Mouse (Mus musculus) hindbrain, embryonic 11.5 days (tissue): ENCODE results near the gene Pcbp2. TPM values are rescaled to one million over a fixed set of nuclear protein-coding genes. Genes with fewer than 3 reads are reported as not detected.

Source experiments
- ATAC-seq: fragments of 200-750 bp; cut with Nextera tagmentation; 2 replicates; pipeline ENCODE4 v1.8.0; 2017; ENCODE audit warnings: mild to moderate bottlenecking, moderate TSS enrichment, moderate library complexity; ENCODE audit not compliant: low FRiP score
- DNase-seq: peaks from one replicate; pipeline ENCODE4 v3.0.0-alpha.2; 2015; ENCODE audit warnings: low spot score
- H3K27ac ChIP-seq: fragments of 300-500 bp; sonication (generic); 2 replicates; pipeline ENCODE4 v1.5.1; 2014; ENCODE audit warnings: mild to moderate bottlenecking, low read depth, low read length
- H3K27me3 ChIP-seq: fragments of 300-500 bp; sonication (generic); 2 replicates; pipeline ENCODE4 v1.6.1; 2014; ENCODE audit warnings: mild to moderate bottlenecking, low read length, moderate library complexity, mixed read lengths; ENCODE audit not compliant: control insufficient read depth, insufficient read depth
- H3K36me3 ChIP-seq: fragments of 300-500 bp; sonication (generic); 2 replicates; pipeline ENCODE4 v1.6.1; 2014; ENCODE audit warnings: mild to moderate bottlenecking, low read length, moderate library complexity, mixed read lengths; ENCODE audit not compliant: control insufficient read depth, insufficient read depth
- H3K4me1 ChIP-seq: fragments of 300-500 bp; sonication (generic); replicated peaks from 2 replicates; pipeline ENCODE4 v1.6.1; 2014; ENCODE audit warnings: low read length, mixed read lengths; ENCODE audit not compliant: control insufficient read depth, insufficient read depth
- H3K4me2 ChIP-seq: fragments of 300-500 bp; sonication (generic); replicated peaks from 2 replicates; pipeline ENCODE4 v1.6.1; 2014; ENCODE audit warnings: mild to moderate bottlenecking, low read depth, low read length
- H3K4me3 ChIP-seq: fragments of 300-500 bp; sonication (generic); 2 replicates; pipeline ENCODE4 v1.5.1; 2014; ENCODE audit warnings: low read depth, low read length
- H3K9ac ChIP-seq: fragments of 300-500 bp; sonication (generic); 2 replicates; pipeline ENCODE4 v1.6.1; 2014; ENCODE audit warnings: low read depth, low read length
- H3K9me3 ChIP-seq: fragments of 300-500 bp; sonication (generic); 2 replicates; pipeline ENCODE4 v1.6.1; 2016; ENCODE audit warnings: low read length; ENCODE audit not compliant: control insufficient read depth
- WGBS: fragments of 180-500 bp; shearing (Covaris S2); extraction: QIAGEN DNeasy Blood & Tissue Kit; methylation state at CpG from one replicate; pipeline ENCODE4 v1.1.7; 2014; 5-methylcytosine and 5-hydroxymethylcytosine counted together
- polyA plus RNA-seq: library from polyadenylated mRNA; unstranded; fragments of >200 nt; fragmentation: Nextera tagmentation; extraction: Ambion mirVana; gene quantifications from 2 replicates; pipeline ENCODE4 v1.2.1, GENCODE M21; 2014

Pcbp2 gene
- polyA plus RNA-seq, 1 experiment from 2014 or later: 273 TPM

- H3K9me3 ChIP-seq: no peaks in the 10 kb centered on the region
- no peak overlapping the region for H3K27ac ChIP-seq
- ATAC-seq (no peak), DNase-seq (no peak)
- no peaks in the 10 kb centered on the region for H3K27me3 ChIP-seq
- peaks cover 5% of the 10 kb centered on the region for H3K4me1 ChIP-seq
- H3K4me3 ChIP-seq: peak overlapping the region; percentile 60
- 85% methylated on average over 15 of the region's 17 CpGs for WGBS
- peak overlapping the region; percentile 91 for H3K9ac ChIP-seq
- H3K4me2 ChIP-seq: peak overlapping the region; percentile 82
- 0 out of 2 replicates have a peak, but pooled peaks cover 3% of the 10 kb centered on the region for H3K36me3 ChIP-seq
Observed at GRCm38 (mm10) chr15:102519211-102520141, 49.1 kb downstream of the Pcbp2 start.

GRCm38 (mm10) chr15:102520416-102520815 is 50.1 kb downstream of the Pcbp2 start:
- Histone ChIP-seq H3K9ac (no peak overlapping the region), H3K27me3 (no peaks in the 10 kb centered on the region), H3K4me1 (peaks cover 5% of the 10 kb centered on the region), H3K9me3 (no peaks in the 10 kb centered on the region), H3K4me2 (no peak overlapping the region), H3K4me3 (no peak overlapping the region), H3K36me3 (0 out of 2 replicates have a peak, but pooled peaks cover 3% of the 10 kb centered on the region), H3K27ac (no peak overlapping the region)
- 88% methylated on average over 4 of the region's 4 CpGs for WGBS
- DNase-seq (no peak), ATAC-seq (no peak)

- no peaks in the 10 kb centered on the region for H3K27me3 ChIP-seq
- no peak overlapping the region for H3K4me2 ChIP-seq
- H3K9ac ChIP-seq: no peak overlapping the region
- no peak for ATAC-seq
- WGBS: 78% methylated on average over 4 of the region's 4 CpGs
- no peaks in the 10 kb centered on the region for H3K9me3 ChIP-seq
- H3K4me3 ChIP-seq: no peak overlapping the region
- no peak overlapping the region for H3K27ac ChIP-seq
- peaks cover 2% of the 10 kb centered on the region; the same call in 1 of the 2 replicates for H3K4me1 ChIP-seq
- no peak for DNase-seq
- 0 out of 2 replicates have a peak, but pooled peaks cover 3% of the 10 kb centered on the region for H3K36me3 ChIP-seq
Observed at GRCm38 (mm10) chr15:102521480-102521879, 51.1 kb downstream of the Pcbp2 start.

GRCm38 (mm10) chr15:102524892-102525485 is 54.6 kb downstream of the Pcbp2 start, which contains the start of gene Npff:
Gene Npff, minus strand, starts transcription at chr15:102524942.
- H3K4me1 ChIP-seq: no peaks in the 10 kb centered on the region
- 0 out of 2 replicates have a peak, but pooled peaks cover 3% of the 10 kb centered on the region for H3K36me3 ChIP-seq
- H3K27me3 ChIP-seq: no peaks in the 10 kb centered on the region
- DNase-seq (peak; percentile 89), ATAC-seq (peak; percentile 49; the same call in 1 of the 2 replicates)
- no peak within 1 kb of the TSS for H3K9ac ChIP-seq
- no peak within 1 kb of the TSS for H3K27ac ChIP-seq
- WGBS: 6% methylated on average over 3 of the region's 3 CpGs
- no peaks in the 10 kb centered on the region for H3K9me3 ChIP-seq
- no peak within 1 kb of the TSS for H3K4me3 ChIP-seq
- H3K4me2 ChIP-seq: no peak within 1 kb of the TSS

GRCm38 (mm10) chr15:102526111-102527002 is 56.0 kb downstream of the Pcbp2 start:
- Histone ChIP-seq H3K9ac (no peak overlapping the region), H3K4me3 (no peak overlapping the region), H3K4me1 (no peaks in the 10 kb centered on the region), H3K36me3 (0 out of 2 replicates have a peak, but pooled peaks cover 3% of the 10 kb centered on the region), H3K4me2 (no peak overlapping the region), H3K9me3 (no peaks in the 10 kb centered on the region), H3K27ac (no peak overlapping the region), H3K27me3 (no peaks in the 10 kb centered on the region)
- ATAC-seq: no peak
- WGBS: 89% methylated on average over 6 of the region's 6 CpGs
- no peak for DNase-seq

GRCm38 (mm10) chr15:102527936-102528335 is 57.6 kb downstream of the Pcbp2 start:
- H3K4me3 ChIP-seq: no peak overlapping the region
- no peak overlapping the region for H3K4me2 ChIP-seq
- no peak for DNase-seq
- no peak overlapping the region for H3K27ac ChIP-seq
- 73% methylated on average over 3 of the region's 3 CpGs for WGBS
- no peaks in the 10 kb centered on the region for H3K4me1 ChIP-seq
- no peaks in the 10 kb centered on the region for H3K9me3 ChIP-seq
- H3K36me3 ChIP-seq: no peaks in the 10 kb centered on the region
- no peaks in the 10 kb centered on the region for H3K27me3 ChIP-seq
- no peak overlapping the region for H3K9ac ChIP-seq
- no peak for ATAC-seq

- ATAC-seq (no peak), DNase-seq (no peak)
- Histone ChIP-seq H3K27me3 (no peaks in the 10 kb centered on the region), H3K4me2 (no peak overlapping the region), H3K4me3 (no peak overlapping the region), H3K9me3 (no peaks in the 10 kb centered on the region), H3K4me1 (no peaks in the 10 kb centered on the region), H3K36me3 (no peaks in the 10 kb centered on the region), H3K27ac (no peak overlapping the region), H3K9ac (no peak overlapping the region)
- WGBS: 91% methylated on average over 1 of the region's 1 CpGs
Observed at GRCm38 (mm10) chr15:102528396-102528795, 58.1 kb downstream of the Pcbp2 start.

- H3K4me1 ChIP-seq: no peaks in the 10 kb centered on the region
- no peak overlapping the region for H3K27ac ChIP-seq
- H3K4me2 ChIP-seq: no peak overlapping the region
- H3K4me3 ChIP-seq: no peak overlapping the region
- no peak for ATAC-seq
- H3K9me3 ChIP-seq: no peaks in the 10 kb centered on the region
- H3K27me3 ChIP-seq: no peaks in the 10 kb centered on the region
- no peaks in the 10 kb centered on the region for H3K36me3 ChIP-seq
- no peak overlapping the region for H3K9ac ChIP-seq
- DNase-seq: no peak
- WGBS: 86% methylated on average over 4 of the region's 4 CpGs
Observed at GRCm38 (mm10) chr15:102530566-102530965, 60.2 kb downstream of the Pcbp2 start.
